Mouse (Mus musculus) erythroblast, embryonic 14.5 days (primary cell): ENCODE measurements around the gene Efhd1.

ENCODE experiments used
- GATA1 ChIP-seq: IDR thresholded peaks from 2 replicates; pipeline ENCODE4 v1.6.1; 2012; ENCODE audit warnings: low read length, inconsistent platforms, mixed read lengths
- TAL1 ChIP-seq: IDR thresholded peaks from 3 replicates; pipeline ENCODE4 v1.6.1; 2012; ENCODE audit warnings: low read length, inconsistent platforms, mixed read lengths

GRCm38 (mm10) chr1:87270641-87271467 is 6.7 kb downstream of the Efhd1 start:
- no peak for TF ChIP-seq GATA1
- TF ChIP-seq TAL1, result no peak
